Mouse (Mus musculus) adrenal gland, adult (tissue): ENCODE data around the gene Ebf1.

ENCODE experiments used
- DNase-seq, 2 experiments: peaks; one replicate each; pipeline ENCODE4 v3.0.0; 2022 to 2023; ENCODE audit warnings: low spot score in 1 of 2; ENCODE audit not compliant: inconsistent age in 2 of 2

Gene Ebf1

GRCm38 (mm10) chr11:44774411-44774810 lies 157.3 kb downstream of the Ebf1 start:
- peak in 1 of 2 experiments; percentile 54 for DNase-seq

GRCm38 (mm10) chr11:44775549-44775948 lies 158.4 kb downstream of the Ebf1 start:
- no peak for DNase-seq

- no peak for DNase-seq
Measured at GRCm38 (mm10) chr11:44776556-44776955, 159.4 kb downstream of the Ebf1 start.

GRCm38 (mm10) chr11:44777331-44778310 lies 160.5 kb downstream of the Ebf1 start:
- DNase-seq = no peak

- no peak for DNase-seq
Measured at GRCm38 (mm10) chr11:44779030-44779429, 161.9 kb downstream of the Ebf1 start.

- DNase-seq = no peak
Measured at GRCm38 (mm10) chr11:44784255-44785029, 167.3 kb downstream of the Ebf1 start.

- no peak for DNase-seq
Measured at GRCm38 (mm10) chr11:44785063-44785462, 167.9 kb downstream of the Ebf1 start.

GRCm38 (mm10) chr11:44785479-44785878 lies 168.4 kb downstream of the Ebf1 start:
- DNase-seq = no peak

GRCm38 (mm10) chr11:44788003-44788402 lies 170.9 kb downstream of the Ebf1 start:
- DNase-seq = peak in 1 of 2 experiments; percentile 43

- DNase-seq = no peak
Measured at GRCm38 (mm10) chr11:44792816-44793215, 175.7 kb downstream of the Ebf1 start.

GRCm38 (mm10) chr11:44794883-44795282 lies 177.8 kb downstream of the Ebf1 start:
- DNase-seq = no peak

GRCm38 (mm10) chr11:44795767-44796166 lies 178.7 kb downstream of the Ebf1 start:
- no peak for DNase-seq

- no peak for DNase-seq
Measured at GRCm38 (mm10) chr11:44798270-44798669, 181.2 kb downstream of the Ebf1 start.

GRCm38 (mm10) chr11:44804046-44804445 lies 186.9 kb downstream of the Ebf1 start:
- no peak for DNase-seq

GRCm38 (mm10) chr11:44806589-44806988 lies 189.5 kb downstream of the Ebf1 start:
- no peak for DNase-seq

GRCm38 (mm10) chr11:44808855-44809546 lies 191.9 kb downstream of the Ebf1 start:
- DNase-seq = no peak

GRCm38 (mm10) chr11:44811007-44811406 lies 193.9 kb downstream of the Ebf1 start:
- no peak for DNase-seq

- no peak for DNase-seq
Measured at GRCm38 (mm10) chr11:44812193-44812746, 195.2 kb downstream of the Ebf1 start.

GRCm38 (mm10) chr11:44813534-44813933 lies 196.4 kb downstream of the Ebf1 start:
- no peak for DNase-seq

- no peak for DNase-seq
Measured at GRCm38 (mm10) chr11:44814847-44815246, 197.7 kb downstream of the Ebf1 start.

- no peak for DNase-seq
Measured at GRCm38 (mm10) chr11:44815991-44816390, 198.9 kb downstream of the Ebf1 start.
